Mouse (Mus musculus) G1E-ER4 (cell line): ENCODE data around the gene Tmem178. TPM values are rescaled to one million over a fixed set of nuclear protein-coding genes. Genes with fewer than 3 reads are reported as not detected.

ENCODE experiments used
- GATA1 ChIP-seq: IDR thresholded peaks from one replicate; pipeline ENCODE4 v1.8.0; 2012; ENCODE audit warnings: low read length, inconsistent platforms
- polyA plus RNA-seq: library from polyadenylated mRNA; stranded (reverse); fragments of >175 nt; gene quantifications from 2 replicates; pipeline ENCODE4 v1.2.3, GENCODE M21; 2012

Gene Tmem178
- polyA plus RNA-seq, 1 experiment = not detected

DNA sequence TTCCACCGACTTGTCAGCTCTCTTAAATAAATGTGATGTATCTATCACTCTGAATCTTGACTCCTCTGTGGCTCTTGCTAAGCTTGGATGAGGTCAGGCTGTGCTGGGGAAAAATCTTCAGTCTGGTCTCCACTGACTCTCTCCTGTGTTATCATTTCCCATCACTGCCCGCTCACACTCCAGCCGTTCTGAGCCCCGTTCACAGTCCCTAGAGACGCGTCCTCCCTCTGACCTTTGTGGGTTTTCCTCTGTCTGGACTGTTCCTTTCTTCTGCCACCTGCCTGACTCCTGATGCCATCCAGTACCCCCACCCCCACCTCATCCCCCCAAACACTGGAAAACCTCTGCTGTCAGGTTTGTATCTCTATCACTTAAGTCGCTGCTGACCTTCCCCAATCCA lies 23.0 kb downstream of the Tmem178 start:
- TF ChIP-seq GATA1 = no peak

DNA sequence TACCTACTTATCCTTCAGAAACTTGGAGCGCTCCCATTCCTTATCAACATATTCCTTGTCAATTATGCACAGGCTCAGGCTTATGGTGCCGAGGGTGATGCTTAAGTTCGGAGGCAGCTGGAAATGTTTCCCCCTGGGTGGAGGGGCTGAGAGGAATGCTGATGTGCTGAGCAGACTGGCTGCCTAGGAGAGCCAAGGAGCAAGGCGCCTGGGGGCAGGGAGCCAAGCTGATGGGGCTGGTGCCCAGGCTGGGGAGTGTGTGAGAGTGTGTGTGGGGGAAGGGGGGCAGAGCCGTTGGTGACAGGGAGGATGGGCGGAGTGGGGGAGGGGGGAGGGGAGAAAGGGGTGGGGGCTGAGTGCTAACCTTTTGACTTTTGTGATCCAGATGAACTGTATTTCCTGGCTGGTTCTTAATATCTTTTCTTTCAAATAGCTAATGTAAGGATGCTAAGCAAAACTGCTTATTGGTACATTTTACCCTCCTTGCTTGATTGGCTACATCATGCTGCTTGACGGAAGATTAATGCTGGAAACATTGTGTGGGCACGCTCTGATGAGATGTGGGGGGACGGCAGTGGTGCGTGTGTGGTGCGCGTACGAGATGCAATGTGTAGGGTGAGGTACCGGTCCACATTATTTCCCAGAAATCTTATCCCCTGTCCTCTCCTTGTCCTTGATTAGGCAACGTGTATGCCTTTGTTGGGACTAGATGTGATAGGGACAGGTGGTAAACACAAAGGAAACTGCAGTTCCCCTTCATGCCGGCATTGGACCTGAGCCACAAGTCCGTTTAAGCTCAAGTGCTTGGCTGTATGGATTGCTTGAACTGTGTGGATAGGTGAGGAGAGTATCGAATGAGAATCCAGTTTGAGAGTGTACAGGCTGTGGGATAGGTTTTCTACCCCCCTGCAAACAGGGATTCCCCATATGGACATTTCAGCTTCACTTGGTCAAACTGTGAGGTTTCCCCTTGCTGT lies 25.5 kb downstream of the Tmem178 start:
- TF ChIP-seq GATA1 = no peak

DNA sequence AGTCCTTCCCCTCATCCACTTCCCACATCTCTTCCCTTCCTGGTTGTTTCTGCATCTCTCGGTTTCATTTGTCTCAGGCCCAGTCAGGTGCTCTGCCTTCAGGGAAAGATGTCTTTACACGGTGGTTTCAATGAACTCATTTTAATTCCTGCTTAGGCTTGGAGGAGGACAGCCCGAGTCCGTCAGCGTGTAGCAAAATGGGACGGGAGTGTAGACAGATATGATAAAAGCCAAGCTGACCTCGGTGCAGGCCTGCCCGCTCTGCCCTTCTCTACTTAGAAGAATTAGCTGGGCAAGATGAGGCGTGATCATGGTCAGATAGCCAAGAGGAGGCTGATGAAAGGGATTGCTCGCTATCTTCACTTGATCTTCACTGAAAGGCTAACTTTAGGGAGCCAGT lies 26.3 kb downstream of the Tmem178 start:
- TF ChIP-seq GATA1 = no peak

DNA sequence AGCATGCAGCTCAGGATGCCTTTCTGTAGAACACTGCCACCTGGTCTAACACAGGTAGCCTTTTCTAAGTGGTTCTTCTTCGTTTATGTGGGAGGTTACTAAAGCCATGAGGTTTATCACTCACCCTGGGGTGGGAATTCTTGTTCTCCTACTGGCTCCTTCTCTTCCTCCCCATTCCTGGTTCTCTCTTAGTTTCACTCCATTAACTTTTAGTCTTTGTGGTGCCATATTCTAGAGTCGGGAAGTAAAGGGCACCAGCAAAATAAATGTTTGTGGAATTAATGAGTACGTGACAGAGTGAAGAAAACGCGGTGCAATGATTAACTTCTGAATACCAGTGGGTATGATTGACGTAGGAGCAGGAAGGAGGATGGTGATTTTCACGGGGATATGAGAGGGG lies 28.5 kb downstream of the Tmem178 start:
- TF ChIP-seq GATA1 = no peak

DNA sequence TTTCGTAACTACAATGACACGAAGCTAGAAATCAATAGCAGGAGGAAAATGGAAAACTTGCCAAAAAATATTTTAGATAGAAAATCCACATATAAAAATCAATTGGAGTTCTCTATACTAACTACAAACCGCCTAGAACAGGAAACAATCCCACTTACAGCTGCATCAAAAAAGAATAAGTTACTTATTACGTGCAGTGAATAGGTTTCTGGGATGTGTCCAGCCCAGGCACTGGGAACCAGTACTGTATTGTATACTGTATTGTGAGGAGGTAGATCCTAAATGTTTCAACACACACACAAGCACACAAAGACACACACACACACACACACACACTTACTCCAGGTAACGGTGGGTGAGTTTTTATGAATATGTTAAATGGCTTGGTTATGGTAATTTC lies 32.8 kb downstream of the Tmem178 start:
- no peak for TF ChIP-seq GATA1

DNA sequence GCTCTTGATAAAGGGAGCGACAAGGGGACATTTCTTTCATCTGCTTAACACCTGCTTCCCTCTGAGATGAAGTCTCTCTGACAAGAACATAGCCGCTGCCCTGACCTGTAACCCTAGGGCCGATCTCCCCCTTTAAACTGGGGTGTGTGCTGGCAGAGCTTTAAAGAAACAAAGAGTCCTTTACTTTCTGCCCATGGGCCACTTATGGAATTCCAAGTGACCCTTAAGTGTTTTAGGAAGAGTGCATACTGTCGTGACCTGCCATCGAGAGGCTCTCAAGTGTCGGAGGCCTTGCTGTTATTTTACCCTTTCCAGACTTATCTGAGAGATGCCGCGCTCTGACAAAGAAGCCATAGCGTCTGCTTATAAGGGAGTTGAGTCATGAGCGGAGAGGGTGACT lies 35.7 kb downstream of the Tmem178 start:
- no peak for TF ChIP-seq GATA1

DNA sequence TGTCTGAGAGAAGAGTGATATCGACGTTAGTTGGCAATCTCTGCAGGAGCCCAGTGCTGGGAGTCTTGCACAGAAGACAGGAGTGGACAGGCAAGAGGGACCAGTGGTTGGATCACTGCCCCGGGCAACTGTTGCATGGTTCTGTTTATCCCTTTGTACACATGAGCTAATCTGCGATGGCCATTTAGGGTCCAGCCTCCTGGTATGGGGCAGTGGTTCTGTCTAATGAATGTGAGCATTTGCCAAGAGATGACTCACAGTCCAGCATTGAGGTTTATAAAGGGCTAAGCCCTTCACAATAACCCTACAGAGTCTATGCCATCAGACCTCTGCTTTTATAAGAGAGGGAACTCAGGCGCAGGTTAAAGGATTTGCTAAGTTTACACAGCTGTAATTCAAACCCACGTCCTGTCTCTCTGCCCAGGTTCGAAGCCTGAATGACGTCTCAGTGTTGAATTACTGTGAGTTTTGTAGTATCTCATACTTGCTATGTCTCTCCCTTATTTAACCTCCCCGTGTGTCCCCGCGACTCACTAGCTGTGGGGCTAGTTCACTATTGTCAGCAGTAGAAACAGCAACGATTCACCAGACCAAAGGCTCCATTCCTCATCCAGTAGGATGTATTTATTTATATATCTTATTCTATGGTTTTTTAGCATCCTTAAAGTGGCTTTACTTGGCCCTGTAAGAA lies 37.4 kb downstream of the Tmem178 start:
- TF ChIP-seq GATA1 = no peak

DNA sequence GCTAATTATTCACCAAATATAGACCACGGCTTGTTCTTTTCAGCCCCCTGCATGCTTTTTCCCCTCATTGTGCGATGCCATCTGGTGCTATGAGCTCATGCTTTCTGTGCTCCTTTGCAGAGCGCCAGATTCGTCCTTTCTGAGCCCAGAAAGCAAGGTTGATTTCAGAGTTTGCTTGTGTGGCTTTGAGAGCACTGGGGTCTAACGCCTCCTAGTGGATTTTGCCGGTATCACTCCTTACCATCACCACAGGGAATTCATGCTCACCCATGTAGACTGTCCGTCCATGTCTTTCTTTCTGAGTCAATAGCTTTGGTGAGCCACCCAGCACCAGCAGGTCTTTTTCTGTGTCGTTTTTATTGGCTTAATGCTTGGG lies 38.0 kb downstream of the Tmem178 start:
- no peak for TF ChIP-seq GATA1

DNA sequence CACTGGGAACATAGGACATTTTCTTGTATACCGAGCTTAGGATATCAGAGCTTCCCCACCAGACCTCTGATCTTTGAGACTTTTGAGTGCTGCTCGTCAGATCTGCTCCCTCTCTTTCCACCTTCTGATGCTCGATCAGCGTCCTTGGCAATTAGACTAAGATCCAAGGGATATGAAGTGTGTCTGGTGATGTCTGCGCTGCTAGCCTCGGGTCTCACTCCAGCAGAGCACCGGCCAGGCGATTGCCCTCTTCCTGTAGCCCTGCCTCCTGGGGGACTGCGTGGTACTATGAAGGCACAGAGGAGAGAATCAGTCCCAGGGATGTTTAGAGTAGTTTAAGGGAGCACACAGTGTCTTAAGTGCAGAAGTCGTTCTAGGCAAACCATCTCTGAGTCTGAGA lies 38.5 kb downstream of the Tmem178 start:
- no peak for TF ChIP-seq GATA1

DNA sequence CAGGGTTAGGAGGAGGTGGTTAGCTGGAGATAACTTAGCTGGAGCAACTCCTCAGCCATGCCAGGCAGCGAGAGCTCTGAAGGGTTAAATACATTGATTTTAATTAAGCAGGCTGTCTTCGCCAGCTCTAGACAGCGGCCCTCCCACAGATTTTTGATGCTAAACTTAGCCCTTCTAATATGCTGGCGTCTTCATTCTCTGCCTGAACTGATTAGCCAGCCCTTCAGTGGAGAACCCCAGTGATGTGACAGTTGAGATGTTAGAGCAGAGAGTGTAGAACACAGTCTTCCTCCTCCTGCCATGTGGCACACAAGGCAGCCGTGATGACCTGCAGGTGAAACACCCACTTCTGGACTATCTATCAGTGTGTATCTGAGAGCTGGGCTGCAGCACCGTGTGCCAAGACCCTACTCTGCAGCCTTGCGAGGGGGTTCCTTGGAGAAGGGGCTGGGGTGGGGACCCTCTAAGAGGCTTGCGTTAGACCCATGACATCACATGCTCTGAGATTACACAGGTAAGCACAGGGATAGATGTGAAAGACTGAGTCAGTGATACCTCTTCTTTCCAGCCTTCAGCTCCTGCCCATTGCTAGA lies 47.2 kb downstream of the Tmem178 start:
- no peak for TF ChIP-seq GATA1

DNA sequence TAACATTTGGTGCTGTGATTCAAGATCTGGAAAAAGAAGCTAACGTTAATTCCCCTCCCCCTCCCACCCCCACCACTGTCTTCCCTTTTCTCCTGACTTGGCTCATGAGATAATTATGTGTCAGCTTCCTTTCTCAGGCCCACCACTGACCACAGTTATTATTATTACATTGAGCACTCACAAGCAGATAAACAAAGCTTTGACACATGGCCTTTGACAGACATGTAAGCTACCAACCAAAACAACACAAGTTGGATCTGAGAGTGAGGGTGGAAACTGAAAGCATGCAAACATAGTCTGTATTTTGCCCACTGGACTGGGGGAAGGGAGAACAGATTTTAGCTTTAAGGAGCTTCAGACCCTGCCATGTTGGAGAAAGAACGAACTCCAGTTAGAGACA lies 52.8 kb downstream of the Tmem178 start:
- TF ChIP-seq GATA1 = no peak

DNA sequence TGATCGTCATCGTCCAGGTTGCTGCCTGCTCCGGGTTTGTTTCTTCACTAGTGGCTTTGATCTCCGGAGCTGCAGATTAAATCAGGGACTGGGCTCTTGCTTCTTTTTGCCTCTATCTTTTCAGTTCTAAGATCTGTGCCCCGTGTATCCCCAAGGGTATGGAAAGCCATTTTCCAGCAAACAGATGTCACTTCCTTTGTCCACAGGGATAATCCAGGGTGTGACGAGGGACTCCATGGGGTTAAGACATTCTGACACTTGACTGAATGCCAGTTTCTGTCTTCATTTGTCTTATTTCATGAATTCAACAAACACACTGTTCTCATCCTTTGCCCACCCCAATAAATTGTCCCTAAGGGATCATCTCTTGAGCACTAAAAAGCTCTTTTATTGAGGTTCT lies 54.5 kb downstream of the Tmem178 start:
- no peak for TF ChIP-seq GATA1

DNA sequence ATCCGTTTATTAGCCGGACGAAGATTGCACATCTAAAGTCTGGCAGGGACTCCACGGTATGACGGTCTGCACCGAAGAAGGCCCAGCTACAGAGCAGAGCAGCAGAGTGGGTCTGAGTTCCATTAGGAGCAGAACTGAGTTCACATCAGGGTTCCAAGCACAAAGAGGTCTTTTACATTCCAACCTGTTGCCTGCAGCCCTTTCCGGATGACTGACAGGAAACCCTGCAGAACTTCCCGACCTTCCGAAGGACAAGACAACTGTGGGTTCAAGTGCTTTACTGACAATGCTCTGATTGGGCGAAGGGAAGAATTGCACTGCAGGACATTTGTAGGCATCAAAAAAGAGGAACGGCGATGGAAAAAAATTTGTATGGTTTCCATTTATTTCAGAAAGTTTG lies 56.6 kb downstream of the Tmem178 start:
- no peak for TF ChIP-seq GATA1

DNA sequence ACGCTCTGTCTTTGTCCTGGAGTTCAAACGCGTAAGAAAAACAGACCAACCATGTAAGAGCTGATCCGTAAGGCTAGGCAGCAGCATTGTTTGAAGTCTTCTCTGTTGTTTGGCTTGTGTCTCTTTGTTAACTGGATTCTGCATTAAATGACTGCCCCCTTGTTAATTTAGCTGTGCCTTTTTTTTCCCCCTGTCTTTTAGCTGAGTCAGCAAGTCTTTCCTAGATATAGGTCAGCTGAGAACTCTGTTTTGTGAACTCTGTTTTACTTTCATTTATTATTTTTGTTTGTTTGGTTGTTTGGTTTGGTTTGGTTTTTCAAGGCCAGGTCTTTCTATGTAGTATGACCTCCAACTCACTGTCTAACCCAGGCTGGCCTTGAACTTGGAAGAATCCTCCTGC lies 57.2 kb downstream of the Tmem178 start:
- no peak for TF ChIP-seq GATA1

DNA sequence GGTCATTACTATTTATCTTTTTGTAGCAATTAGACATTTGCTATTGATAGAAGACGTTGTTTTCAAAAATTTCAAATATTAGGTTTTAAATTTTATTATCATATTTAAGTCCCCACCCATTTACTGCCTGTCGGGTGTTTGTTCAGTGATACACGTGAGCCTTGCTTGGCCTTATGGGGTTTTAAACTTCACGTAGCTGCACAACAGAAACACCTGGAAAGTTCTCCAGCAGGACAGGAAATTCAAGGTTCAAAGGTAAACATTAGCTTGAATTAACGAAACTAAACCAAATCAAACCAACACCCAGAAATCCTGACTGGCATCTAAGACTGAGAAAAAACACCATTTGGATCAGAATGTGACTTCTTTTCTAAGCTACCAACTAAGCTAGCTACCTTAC lies 57.7 kb downstream of the Tmem178 start:
- no peak for TF ChIP-seq GATA1

DNA sequence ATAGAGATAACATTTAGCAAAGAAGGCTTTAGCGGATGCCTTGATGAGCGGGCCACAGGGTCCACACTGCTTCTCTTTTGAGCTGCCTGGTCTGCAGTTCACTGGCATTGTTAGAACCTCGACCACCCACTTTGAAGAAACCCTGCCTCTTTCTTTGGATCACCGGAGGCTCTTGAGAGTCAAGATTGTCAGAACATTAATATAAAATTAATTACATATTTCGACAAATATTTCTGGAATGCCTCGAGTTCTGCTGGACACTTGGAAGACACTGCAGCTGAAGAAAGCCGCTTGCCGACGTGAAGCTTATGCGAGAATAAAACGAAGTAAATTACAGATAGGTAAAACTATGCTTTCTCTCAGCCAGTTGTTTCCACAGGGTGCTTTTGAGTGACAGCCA lies 60.0 kb downstream of the Tmem178 start:
- TF ChIP-seq GATA1 = no peak

DNA sequence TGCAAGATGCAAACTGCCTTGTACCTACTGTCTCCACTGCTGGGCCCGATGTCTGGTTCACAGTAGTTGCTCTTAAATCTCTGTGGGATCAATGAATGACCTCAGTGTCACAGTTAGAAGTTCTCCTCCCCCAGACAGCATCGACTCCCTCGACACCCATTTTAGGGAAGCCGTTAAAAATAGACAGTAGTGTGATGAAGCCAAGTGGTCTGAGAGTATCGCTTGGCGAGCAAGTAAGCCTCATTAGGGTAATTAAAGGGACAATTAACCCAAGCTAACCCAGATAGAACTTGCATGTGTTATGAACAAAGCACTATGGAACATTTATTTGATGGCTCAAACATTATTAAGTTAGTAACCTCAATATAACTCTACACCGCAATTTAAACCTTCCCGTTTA lies 60.9 kb downstream of the Tmem178 start:
- no peak for TF ChIP-seq GATA1

DNA sequence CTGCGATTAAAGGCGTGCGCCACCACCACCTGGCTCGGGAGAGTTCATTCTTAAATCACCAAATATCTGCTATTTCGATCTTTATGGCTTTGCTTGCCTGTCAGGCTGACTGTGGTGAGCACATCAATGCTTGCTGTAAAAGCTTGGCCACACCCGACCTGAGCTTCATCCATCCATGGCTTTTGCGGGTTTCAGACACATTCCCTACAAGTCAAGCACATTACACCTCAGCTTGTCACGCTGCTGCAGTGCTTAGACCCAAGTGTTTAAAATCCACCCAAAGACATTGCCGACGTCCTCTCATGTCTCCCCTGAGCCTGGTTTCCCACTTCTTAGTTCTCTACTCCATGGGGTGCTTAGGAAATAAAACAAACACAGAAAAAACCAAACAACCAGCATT lies 64.7 kb downstream of the Tmem178 start:
- no peak for TF ChIP-seq GATA1
